Mouse (Mus musculus) olfactory bulb, adult 2 months (tissue): ENCODE data around the gene Mgme1.

Experiments used
- CTCF ChIP-seq: fragments of 200-500 bp; IDR thresholded peaks from 2 replicates; pipeline ENCODE4 v1.5.1; 2012; ENCODE audit warnings: low read depth, mild to moderate bottlenecking, low read length, moderate library complexity; ENCODE audit not compliant: insufficient read depth
- POLR2A ChIP-seq: fragments of 200-500 bp; IDR thresholded peaks from 2 replicates; pipeline ENCODE4 v1.6.1; 2012; ENCODE audit warnings: mild to moderate bottlenecking, low read depth, low read length, moderate library complexity; ENCODE audit not compliant: insufficient read depth

DNA sequence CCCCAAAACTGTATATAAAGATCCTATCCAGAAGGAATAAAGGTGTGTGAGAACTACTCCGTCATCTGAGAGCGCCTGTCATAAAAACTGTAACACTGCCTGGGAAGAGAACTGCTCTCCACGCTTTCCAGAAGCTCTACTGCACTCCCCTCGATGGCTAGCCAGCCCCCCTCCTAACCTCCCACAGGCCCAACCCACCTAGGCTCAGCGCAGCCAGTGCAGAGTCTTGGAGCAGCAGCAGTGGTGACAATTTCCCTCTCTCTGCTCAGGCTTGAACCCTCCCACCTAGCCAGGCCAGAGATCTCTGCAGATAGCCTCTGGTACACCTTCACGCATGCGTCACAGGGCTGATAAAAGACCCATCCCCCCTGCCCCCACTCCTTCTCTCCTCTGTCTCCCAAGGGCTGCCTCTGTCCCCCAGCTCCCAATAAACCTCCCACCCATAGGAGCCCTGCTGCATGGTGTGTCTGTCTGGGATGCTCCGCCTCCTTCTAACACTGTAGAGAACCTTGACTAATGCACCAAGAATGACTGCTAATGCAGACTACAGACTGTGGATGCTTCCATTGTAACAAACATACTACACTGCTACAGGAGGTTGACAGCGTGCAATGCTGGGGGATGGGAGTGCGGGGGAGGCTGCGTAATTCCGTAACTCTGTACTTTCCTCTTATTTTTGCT, 43.4 kb upstream of the Mgme1 start:
- TF ChIP-seq CTCF (no peak), POLR2A (no peak)
